Mouse (Mus musculus): ENCODE measurements around the gene Mmp2. TPM values are rescaled to one million over a fixed set of nuclear protein-coding genes. Genes with fewer than 3 reads are reported as not detected.
A peak's percentile ranks its signal among the peaks of the same experiment; 100 is the strongest.
"Not testable (repeated sequence)": the region's sequence is repeated elsewhere in the genome, so short reads cannot be mapped to it uniquely, and the experiment has no call there.

Mmp2 gene
- 42.9 and 52.8 TPM in 2 replicates for polyA plus RNA-seq (2015; fragmentation: Nextera tagmentation; extraction: Ambion mirVana)

DNA sequence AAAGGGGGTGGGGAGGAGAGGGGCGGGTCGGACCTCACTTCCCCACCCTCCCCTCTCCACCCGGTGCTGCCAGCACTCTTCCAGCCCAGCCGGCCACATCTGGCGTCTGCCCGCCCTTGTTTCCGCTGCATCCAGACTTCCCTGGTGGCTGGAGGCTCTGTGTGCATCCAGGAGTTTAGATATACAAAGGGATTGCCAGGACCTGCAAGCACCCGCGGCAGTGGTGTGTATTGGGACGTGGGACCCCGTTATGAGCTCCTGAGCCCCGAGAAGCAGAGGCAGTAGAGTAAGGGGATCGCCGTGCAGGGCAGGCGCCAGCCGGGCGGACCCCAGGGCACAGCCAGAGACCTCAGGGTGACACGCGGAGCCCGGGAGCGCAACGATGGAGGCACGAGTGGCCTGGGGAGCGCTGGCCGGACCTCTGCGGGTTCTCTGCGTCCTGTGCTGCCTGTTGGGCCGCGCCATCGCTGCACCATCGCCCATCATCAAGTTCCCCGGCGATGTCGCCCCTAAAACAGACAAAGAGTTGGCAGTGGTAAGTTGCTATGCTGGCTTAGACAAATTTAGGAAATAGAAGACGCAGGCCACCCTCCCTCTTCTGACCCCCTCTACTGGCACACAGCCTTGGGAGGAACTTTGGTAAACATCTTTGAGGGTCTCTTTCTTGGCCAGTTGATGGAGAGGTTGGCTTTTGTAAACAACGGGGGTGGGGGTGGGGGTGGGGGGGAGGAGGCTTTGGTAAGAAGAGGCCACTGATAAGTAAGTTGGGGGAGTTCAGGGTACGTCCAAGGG is at the start of gene Mmp2:
Gene Mmp2 (plus strand): TSS at position 49 of the 792 bp plus-strand sequence.
- no peaks in the 10 kb centered on the region for H3K9me3 ChIP-seq
- H3K36me3 ChIP-seq: no peaks in the 10 kb centered on the region
- H3K27me3 ChIP-seq: peaks cover 33% of the 10 kb centered on the region
- 0 out of 2 replicates have a peak within 1 kb of the TSS, but pooled peaks have one; percentile 38 for H3K27ac ChIP-seq (replicated peaks)
- peaks cover 22% of the 10 kb centered on the region for H3K4me1 ChIP-seq (replicated peaks)
- peak within 1 kb of the TSS; percentile 78 for H3K9ac ChIP-seq
- H3K4me2 ChIP-seq: peak within 1 kb of the TSS; percentile 79
- 1% methylated on average over 37 of the region's 37 CpGs for WGBS
- H3K4me3 ChIP-seq: peak within 1 kb of the TSS; percentile 50
- ATAC-seq (ENCODE audit: low read depth): peak; percentile 62; the same call in 1 of the 2 replicates

GRCm38 (mm10) chr8:92780976-92781375 is 46.1 kb upstream of the Mmp2 start:
- 70% methylated on average over 3 of the region's 3 CpGs for WGBS
- 0 out of 2 replicates have a peak, but pooled peaks cover 5% of the 10 kb centered on the region for H3K4me1 ChIP-seq (replicated peaks)

DNA sequence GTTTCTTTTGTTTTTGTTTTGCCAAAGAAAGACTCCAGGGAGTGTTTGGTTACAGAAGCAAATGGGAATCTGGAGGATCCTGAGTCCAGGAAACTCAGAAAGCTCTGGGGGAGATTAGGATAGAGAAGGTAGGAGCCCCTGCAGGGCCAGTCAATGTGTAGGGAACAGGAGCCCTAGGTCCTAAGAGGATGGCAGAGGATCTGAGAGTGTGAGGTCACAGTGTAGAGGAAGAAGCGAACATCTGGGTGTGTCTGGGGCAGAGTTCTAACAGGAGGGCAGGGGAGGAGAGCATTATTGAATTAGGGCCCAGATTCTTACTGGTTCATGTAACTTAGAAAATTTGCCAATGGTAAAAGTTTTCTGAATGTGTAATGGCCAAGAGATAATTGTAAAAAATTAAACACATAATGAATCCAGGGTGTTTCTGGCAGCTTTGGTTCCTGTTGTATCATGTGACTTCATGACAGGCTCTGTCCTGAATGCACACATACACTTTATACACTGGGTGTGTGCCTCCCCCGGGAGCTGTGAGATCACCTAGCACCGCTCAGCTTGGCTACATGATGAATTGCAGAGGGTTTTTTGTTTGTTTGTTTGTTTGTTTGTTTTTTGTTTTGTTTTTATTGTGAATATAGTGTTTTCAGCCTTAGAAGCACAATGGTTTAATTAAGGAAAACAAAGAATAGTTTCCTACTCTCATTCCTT is 43.0 kb upstream of the Mmp2 start:
- Histone ChIP-seq H3K36me3 (no peaks in the 10 kb centered on the region), H3K9me3 (peaks cover 3% of the 10 kb centered on the region; the same call in 1 of the 2 replicates), H3K27me3 (no peaks in the 10 kb centered on the region), H3K9ac (no peak overlapping the region), H3K4me1 (replicated peaks) (no peaks in the 10 kb centered on the region), H3K4me3 (no peak overlapping the region), H3K4me2 (no peak overlapping the region), H3K27ac (replicated peaks) (no peak overlapping the region)
- 77% methylated on average over 3 of the region's 3 CpGs for WGBS
- no peak for ATAC-seq (ENCODE audit: low read depth)

More at GRCm38 (mm10) chr8:92780976-92781375, 46.1 kb upstream of the Mmp2 start:
- Histone ChIP-seq H3K27me3 (no peaks in the 10 kb centered on the region), H3K4me2 (no peak overlapping the region), H3K27ac (replicated peaks) (no peak overlapping the region), H3K9me3 (no peaks in the 10 kb centered on the region; the same call in 1 of the 2 replicates), H3K36me3 (no peaks in the 10 kb centered on the region), H3K9ac (no peak overlapping the region), H3K4me3 (no peak overlapping the region)
- ATAC-seq (ENCODE audit: low read depth): no peak

DNA sequence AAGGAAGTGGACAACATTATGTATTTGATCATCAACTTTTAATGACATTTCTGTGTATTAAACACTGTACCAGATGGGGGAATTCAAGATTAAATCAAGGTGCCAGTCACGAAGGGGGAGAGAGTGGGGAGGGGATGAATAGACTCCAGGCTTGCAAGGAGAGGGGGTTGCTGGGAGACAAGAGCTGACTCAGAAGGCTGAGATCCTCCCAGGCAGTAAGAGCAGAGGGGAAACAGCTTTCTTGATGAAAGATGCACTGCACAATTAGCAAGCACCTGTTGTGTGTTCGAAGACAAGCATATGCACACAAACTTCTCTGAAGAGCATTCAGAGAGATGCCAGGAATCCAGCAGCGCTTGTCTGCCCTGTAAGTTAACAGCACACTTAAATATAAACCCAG is 36.3 kb upstream of the Mmp2 start:
- Histone ChIP-seq H3K36me3 (no peaks in the 10 kb centered on the region), H3K27me3 (no peaks in the 10 kb centered on the region), H3K27ac (replicated peaks) (no peak overlapping the region), H3K4me2 (no peak overlapping the region), H3K9me3 (peaks cover 3% of the 10 kb centered on the region; the same call in 1 of the 2 replicates), H3K4me3 (no peak overlapping the region), H3K9ac (no peak overlapping the region), H3K4me1 (replicated peaks) (no peaks in the 10 kb centered on the region)
- WGBS: 64% methylated on average over 3 of the region's 3 CpGs
- no peak for ATAC-seq (ENCODE audit: low read depth)

- H3K4me1 ChIP-seq (replicated peaks); H3K27me3 ChIP-seq; H3K4me3 ChIP-seq; ATAC-seq (ENCODE audit: low read depth); H3K36me3 ChIP-seq; H3K4me2 ChIP-seq; H3K9me3 ChIP-seq; H3K9ac ChIP-seq; H3K27ac ChIP-seq (replicated peaks): not testable (repeated sequence)
- WGBS: 84% methylated on average over 2 of the region's 2 CpGs
Observed at GRCm38 (mm10) chr8:92791999-92792398, 35.1 kb upstream of the Mmp2 start.

DNA sequence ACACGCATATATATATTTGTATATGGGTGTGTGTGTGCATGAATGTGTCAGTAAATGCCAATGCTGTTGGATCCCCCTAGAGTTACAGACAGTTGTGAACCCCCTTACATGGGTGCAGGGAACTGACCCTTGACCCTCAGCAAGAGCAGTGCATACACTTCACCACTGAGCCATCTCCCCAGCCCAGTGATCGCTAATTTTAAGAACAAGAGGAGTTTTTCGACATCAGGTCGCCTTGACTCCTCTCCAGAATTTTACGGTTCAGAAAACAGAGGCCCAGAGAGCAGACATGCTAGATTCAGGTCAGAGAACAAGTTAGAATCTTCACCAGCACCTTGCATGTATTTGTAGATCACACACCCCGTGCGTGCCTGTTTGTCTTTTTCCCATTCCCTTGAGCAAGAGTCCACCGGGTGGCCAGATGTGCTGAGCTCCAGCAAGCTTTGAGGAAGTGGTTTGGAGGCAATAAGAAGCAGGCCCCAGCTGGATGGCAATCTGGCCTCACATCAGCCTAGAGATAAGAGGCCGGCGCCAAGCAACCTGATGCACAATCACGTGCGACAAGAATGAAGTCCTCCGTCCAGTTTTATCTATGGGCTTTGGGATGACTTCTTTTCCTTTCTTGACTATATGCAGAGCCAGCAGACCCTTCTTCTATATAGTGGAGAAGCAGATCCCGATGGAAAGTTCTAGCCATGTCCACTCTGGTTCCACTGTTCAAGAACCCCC is 33.1 kb upstream of the Mmp2 start:
- Histone ChIP-seq H3K4me2 (no peak overlapping the region), H3K4me1 (replicated peaks) (no peaks in the 10 kb centered on the region), H3K36me3 (no peaks in the 10 kb centered on the region), H3K9me3 (no peaks in the 10 kb centered on the region), H3K27ac (replicated peaks) (no peak overlapping the region), H3K4me3 (no peak overlapping the region), H3K27me3 (no peaks in the 10 kb centered on the region), H3K9ac (no peak overlapping the region)
- ATAC-seq (ENCODE audit: low read depth): no peak
- 86% methylated on average over 14 of the region's 14 CpGs for WGBS

- H3K27me3 ChIP-seq: no peaks in the 10 kb centered on the region
- no peaks in the 10 kb centered on the region for H3K4me1 ChIP-seq (replicated peaks)
- ATAC-seq (ENCODE audit: low read depth): no peak
- WGBS: 57% methylated on average over 7 of the region's 7 CpGs
- no peaks in the 10 kb centered on the region for H3K9me3 ChIP-seq
- no peaks in the 10 kb centered on the region for H3K36me3 ChIP-seq
- no peak overlapping the region for H3K4me3 ChIP-seq
- H3K9ac ChIP-seq: no peak overlapping the region
- no peak overlapping the region for H3K27ac ChIP-seq (replicated peaks)
- H3K4me2 ChIP-seq: no peak overlapping the region
Observed at GRCm38 (mm10) chr8:92797527-92797931, 29.6 kb upstream of the Mmp2 start.

DNA sequence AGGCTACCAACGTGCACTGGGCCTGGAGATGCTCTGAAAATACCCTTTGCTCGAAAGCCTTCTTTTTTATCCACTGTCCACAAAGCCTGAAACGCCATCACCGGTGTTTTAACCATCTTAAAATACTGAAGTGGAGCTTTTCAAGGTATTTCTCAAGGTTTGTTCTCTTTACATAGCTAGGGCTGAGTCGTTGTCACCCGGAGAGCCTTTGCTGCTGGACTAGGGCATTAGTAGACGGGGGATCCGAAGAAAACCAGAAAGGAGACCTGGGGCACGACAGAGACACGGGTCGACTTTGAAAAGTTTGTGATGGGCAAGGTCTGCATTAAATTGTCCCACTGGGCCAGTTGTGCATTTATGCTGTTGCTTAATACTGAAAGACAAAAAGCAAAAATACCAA is 27.7 kb upstream of the Mmp2 start:
- WGBS: 93% methylated on average over 11 of the region's 11 CpGs
- Histone ChIP-seq H3K27ac (replicated peaks) (no peak overlapping the region), H3K27me3 (no peaks in the 10 kb centered on the region), H3K9ac (no peak overlapping the region), H3K36me3 (no peaks in the 10 kb centered on the region), H3K4me2 (no peak overlapping the region), H3K9me3 (0 out of 2 replicates have a peak, but pooled peaks cover 4% of the 10 kb centered on the region), H3K4me3 (no peak overlapping the region), H3K4me1 (replicated peaks) (no peaks in the 10 kb centered on the region)
- ATAC-seq (ENCODE audit: low read depth): no peak

DNA sequence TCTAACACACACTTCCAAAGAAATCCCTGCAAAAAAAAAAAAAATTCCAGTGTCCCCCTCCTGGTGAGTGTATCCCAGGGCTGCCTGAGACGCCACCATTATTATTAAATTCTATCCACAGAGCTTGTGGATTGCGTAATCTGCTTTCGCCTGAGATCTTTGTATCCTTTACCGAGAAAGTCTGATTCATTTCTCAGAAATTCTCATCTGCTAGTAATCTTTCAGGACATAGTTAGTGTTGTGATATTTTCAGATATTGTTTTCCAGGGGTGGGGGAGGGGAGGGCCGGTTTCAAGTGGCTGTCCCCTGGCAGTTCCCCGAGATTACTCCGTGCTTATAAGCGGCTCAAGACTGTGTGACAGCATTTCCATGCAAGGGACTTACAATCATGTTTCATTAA is 25.9 kb upstream of the Mmp2 start:
- H3K4me3 ChIP-seq: no peak overlapping the region

DNA sequence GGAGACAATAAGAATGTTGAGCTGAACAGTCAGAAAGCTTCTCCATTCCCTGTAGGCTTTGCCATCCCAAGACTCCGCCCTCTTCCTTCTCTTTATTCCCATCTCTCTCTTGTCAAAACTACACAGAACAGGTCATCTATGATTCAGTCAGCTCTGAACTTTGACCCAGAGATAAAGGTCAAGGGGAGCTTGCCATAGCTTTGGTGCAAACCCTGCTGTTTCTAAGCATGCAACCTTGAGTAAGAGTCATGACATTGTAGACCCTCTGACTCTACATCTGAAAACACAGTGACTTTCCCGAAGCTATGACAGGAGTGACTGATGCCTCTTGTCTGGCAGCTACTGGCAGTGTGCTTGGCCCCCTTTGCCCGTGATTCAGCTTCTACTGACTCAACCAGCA is 24.5 kb upstream of the Mmp2 start:
- 78% methylated on average over 3 of the region's 3 CpGs for WGBS
- 0 out of 2 replicates have a peak, but pooled peaks cover 4% of the 10 kb centered on the region for H3K9me3 ChIP-seq

More for the DNA sequence above, 25.9 kb upstream of the Mmp2 start:
- Histone ChIP-seq H3K9ac (no peak overlapping the region), H3K27me3 (no peaks in the 10 kb centered on the region), H3K9me3 (0 out of 2 replicates have a peak, but pooled peaks cover 4% of the 10 kb centered on the region), H3K4me1 (replicated peaks) (no peaks in the 10 kb centered on the region), H3K27ac (replicated peaks) (no peak overlapping the region), H3K4me2 (no peak overlapping the region), H3K36me3 (no peaks in the 10 kb centered on the region)
- 62% methylated on average over 8 of the region's 8 CpGs for WGBS
- no peak for ATAC-seq (ENCODE audit: low read depth)

DNA sequence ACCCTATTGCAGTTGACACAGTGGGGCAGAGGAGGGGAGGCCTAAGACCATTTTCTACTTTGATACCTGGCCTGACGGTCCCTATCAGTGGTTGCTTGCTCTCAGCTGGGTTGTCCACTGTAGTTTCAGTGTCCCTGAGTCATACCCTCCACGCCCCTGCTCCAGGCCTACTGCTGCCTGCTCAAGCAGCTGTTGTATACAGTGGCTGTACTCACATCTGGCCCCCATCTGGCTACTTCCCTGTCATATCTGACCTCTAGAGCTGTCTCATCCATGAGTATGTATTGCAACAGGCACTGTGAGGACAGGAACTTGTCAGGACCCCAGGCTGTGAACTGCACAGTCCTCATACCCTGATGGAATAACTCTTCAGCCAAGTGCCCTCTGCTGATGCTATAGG is 14.3 kb upstream of the Mmp2 start:
- H3K27me3 ChIP-seq: peaks cover 12% of the 10 kb centered on the region; the same call in 1 of the 2 replicates
- no peak overlapping the region for H3K4me2 ChIP-seq
- H3K4me1 ChIP-seq (replicated peaks): no peaks in the 10 kb centered on the region
- no peak overlapping the region for H3K9ac ChIP-seq
- H3K27ac ChIP-seq (replicated peaks): no peak overlapping the region
- no peaks in the 10 kb centered on the region for H3K36me3 ChIP-seq
- no peak overlapping the region for H3K4me3 ChIP-seq
- H3K9me3 ChIP-seq: no peaks in the 10 kb centered on the region
- 82% methylated on average over 2 of the region's 2 CpGs for WGBS
- ATAC-seq (ENCODE audit: low read depth): no peak

More for the DNA sequence above, 24.5 kb upstream of the Mmp2 start:
- no peaks in the 10 kb centered on the region for H3K27me3 ChIP-seq
- H3K27ac ChIP-seq (replicated peaks): no peak overlapping the region
- no peaks in the 10 kb centered on the region; the same call in 1 of the 2 replicates for H3K4me1 ChIP-seq (replicated peaks)
- ATAC-seq (ENCODE audit: low read depth): no peak
- no peak overlapping the region for H3K9ac ChIP-seq
- H3K36me3 ChIP-seq: no peaks in the 10 kb centered on the region
- no peak overlapping the region for H3K4me3 ChIP-seq
- no peak overlapping the region for H3K4me2 ChIP-seq

GRCm38 (mm10) chr8:92815661-92816060 is 11.4 kb upstream of the Mmp2 start:
- 74% methylated on average over 5 of the region's 5 CpGs for WGBS
- no peak overlapping the region for H3K4me3 ChIP-seq
- no peak for ATAC-seq (ENCODE audit: low read depth)
- H3K9ac ChIP-seq: no peak overlapping the region
- no peaks in the 10 kb centered on the region for H3K4me1 ChIP-seq (replicated peaks)
- no peaks in the 10 kb centered on the region for H3K9me3 ChIP-seq
- H3K27ac ChIP-seq (replicated peaks): no peak overlapping the region
- no peak overlapping the region for H3K4me2 ChIP-seq
- peaks cover 4% of the 10 kb centered on the region; the same call in 1 of the 2 replicates for H3K27me3 ChIP-seq
- H3K36me3 ChIP-seq: no peaks in the 10 kb centered on the region
